Mouse (Mus musculus): ENCODE measurements around the gene Ifitm5.

DNA sequence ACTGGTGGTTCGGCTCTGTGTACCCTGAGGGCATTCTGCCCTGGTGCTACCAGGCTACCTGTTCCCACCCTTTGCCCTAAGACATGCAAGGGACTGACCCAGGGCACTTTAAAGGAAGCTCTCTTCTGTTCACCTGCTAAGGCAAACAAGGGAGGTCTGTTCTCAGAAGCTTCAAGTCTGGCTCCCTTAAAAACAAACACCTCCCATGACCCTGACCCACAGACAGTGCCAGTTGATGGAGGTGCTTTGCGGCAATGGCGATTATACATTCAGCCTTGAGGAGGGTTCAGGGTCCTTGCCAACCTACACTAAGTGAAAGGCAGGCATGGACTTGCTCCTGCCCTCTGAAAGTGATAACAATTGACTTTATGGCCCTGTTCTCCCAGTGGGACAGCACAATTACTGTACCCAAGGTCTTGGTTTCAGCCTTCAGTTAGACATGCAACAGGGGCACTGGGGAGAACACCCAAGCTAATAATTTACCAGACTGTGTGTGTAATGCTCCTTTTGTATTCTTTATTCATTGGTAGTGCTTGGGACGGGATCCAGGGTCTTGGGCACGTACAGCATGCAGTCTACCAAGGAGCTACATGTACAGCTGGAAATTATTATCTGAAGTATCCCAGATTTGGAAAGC lies 37.1 kb downstream of the Ifitm5 start:
- no peak for TF ChIP-seq CTCF (IDR thresholded peaks at IDR 0.05; ENCODE audit: low read depth, low read length)
- no peak for TF ChIP-seq POLR2A (IDR thresholded peaks at IDR 0.05; ENCODE audit: extremely low read depth, insufficient read depth, low read length)
